Mouse (Mus musculus): ENCODE results near the gene Ing1. TPM values are rescaled to one million over a fixed set of nuclear protein-coding genes. Genes with fewer than 3 reads are reported as not detected.
"Not testable (repeated sequence)": the region's sequence is repeated elsewhere in the genome, so short reads cannot be mapped to it uniquely, and the experiment has no call there.

The Ing1 gene
- total RNA-seq, 2 experiments from 2014 or later: 29.3 to 30.3 TPM

DNA sequence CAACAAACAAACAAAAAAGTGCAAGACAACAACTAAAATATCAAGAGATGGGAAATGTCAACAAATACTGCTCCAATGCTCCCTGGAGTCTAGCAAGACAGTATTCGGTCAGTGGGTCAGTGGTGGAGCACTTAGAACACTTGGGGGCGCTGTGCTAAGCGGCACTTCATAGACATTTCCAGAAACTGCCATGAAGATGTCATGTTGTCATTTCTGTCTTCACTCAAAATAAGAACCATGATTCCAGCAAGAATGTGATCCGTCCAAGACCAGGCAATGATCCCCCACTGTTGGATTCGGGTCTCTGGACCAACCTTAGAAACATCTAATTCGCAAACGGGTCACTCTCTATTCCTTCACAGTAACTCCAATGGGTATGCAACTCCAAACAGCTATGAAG, 5.7 kb upstream of the Ing1 start:
- peak; percentile 37 to 68 for DNase-seq
- intact Hi-C loops (cut with DNase I): loop anchor here (2.0 to 10.0 kb wide), 4 partner anchors 53 to 275 kb away; partner anchors contain the start of gene 1700016D06Rik

DNA sequence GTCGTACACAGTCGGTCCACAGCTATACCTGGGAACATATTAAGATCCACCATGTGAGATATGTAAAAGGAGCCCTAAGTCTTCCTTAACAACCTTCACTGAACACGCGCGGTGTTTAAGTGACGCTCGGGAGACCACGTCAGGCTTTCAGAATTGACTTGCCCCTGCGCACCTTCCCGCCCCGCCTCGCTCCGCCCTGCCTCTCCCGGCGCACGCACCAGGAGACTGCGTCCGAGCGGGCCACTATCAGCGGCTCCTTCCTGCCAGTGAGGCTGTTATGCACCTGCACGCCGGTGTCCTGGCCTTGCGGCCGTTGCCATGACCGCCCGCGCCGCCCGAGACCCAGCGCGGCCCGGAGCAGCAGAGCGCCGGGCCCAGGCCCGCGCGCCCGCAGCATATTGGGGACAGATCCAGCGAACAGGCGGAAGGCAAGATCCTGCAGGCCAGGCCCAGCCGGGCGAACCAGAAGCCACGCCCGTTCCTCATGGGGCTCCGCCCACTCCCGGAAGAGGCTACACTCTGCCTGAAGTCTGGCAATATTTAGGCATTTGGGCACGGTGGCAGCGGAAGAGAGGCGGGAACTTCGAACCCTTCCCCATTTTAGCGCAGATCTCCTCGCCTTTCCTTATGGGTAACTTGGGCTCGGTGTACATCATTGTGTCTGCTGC, 5.0 kb upstream of the Ing1 start, which contains the start of gene Cars2:
Gene Cars2, minus strand, starts transcription at position 503 of the 668 bp plus-strand sequence.
- intact Hi-C loops (cut with DNase I): loop anchor here (10.0 kb wide), 2 partner anchors 224 to 276 kb away; no protein-coding TSS in a partner anchor
- peak; percentile 95 to 96 for DNase-seq

DNA sequence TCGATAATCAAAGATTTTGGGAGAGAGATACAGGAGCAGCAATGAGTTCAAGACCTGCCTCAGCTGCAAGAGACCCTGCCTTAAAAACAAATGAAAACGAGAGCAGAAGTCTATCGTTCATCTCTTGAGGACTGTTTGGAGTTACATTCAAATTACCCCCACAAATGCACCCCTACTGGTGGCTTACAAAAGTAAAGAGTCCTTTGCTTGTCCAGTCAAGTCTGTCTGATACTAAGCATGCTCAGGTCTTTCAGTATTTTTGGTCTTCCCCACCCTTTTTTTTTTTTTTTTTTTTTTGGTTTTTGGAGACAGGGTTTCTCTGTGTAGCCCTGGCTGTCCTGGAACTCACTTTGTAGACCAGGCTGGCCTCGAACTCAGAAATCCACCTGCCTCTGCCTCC, 3.9 kb upstream of the Ing1 start:
- intact Hi-C loops (cut with DNase I): loop anchor here (10.0 kb wide), 2 partner anchors 223 to 277 kb away; no protein-coding TSS in a partner anchor

GRCm38 (mm10) chr8:11552390-11552789, 3.0 kb upstream of the Ing1 start:
- intact Hi-C loops (cut with DNase I): loop anchor here (10.0 kb wide), 2 partner anchors 222 to 278 kb away; no protein-coding TSS in a partner anchor

More for the DNA sequence above, 3.9 kb upstream of the Ing1 start:
- not testable (repeated sequence) for DNase-seq

DNA sequence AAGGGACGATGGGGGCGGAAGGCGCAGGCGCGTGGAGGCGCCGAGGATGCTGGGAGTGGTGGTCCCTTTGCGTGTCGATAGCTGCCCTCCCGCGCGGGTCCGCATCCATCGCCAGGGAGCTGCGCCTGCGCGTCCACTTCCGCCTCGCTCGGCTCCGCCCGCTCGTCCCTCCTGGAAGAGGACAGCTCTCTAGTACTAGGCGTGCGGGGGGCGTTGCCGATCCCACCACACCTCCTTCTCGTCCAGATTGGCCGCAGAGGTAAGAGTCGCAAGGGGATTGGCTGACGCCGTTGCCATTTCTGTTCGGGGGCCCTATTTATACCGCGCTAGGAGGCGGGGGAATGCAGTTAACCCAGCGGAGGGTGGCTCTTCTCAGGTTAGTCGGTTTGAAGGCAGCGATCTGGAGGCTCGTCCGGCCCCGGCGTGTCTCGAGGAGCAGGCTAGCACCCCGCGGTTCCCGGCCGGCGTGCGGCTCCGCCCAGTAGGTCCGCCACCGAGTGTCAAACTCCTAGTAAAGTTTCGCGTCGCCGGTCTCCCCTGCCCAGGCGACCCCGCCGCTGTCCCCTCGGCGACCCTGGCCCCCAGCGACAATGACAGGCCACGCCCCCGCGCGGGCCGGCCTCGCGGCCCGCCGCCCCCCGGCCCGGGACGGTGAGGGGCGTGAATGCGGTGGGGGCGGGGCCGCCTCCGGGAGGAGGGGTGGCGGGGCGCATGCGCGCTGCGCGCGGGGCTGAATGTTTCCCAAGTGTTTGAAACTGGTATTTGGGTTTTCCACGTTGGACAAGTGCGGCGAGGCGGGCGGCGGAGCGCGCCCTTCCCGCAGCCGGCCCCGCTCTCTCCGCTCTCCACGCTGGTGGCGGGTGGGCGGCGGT, 585 bp downstream of the Ing1 start:
- intact Hi-C loops (cut with DNase I): loop anchor here (2.0 to 10.0 kb wide), 5 partner anchors 59 to 1341 kb away; partner anchors contain the start of genes Ankrd10 and Naxd
- peak; percentile 99 for DNase-seq

More at GRCm38 (mm10) chr8:11552390-11552789, 3.0 kb upstream of the Ing1 start:
- DNase-seq: no peak

- intact Hi-C loops (cut with DNase I): loop anchor here (2.0 to 10.0 kb wide), 5 partner anchors 60 to 1340 kb away; partner anchors contain the start of genes Ankrd10 and Naxd
- peak; percentile 56 to 65 for DNase-seq
Observed at GRCm38 (mm10) chr8:11556691-11557423, 1.5 kb downstream of the Ing1 start.

DNA sequence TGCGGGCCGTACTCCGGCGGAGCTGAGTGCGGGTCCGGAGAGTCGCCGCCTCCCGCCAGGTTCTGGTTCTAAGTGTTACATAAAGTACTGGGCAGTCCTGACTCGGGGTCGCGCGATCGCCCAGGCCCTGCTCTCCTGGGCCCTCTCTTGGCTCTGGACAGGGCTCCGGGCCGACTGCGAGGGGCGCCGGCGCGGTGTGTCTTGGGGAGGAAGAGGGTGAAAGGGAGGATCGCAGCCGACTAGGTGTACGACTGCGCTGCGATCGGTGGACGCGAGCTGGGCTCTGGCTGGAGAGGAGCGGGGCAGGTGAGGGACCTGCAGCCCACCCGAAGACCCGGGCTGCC, 2.0 kb downstream of the Ing1 start:
- intact Hi-C loops (cut with DNase I): loop anchor here (2.0 to 10.0 kb wide), 5 partner anchors 60 to 1340 kb away; partner anchors contain the start of genes Ankrd10 and Naxd
- no peak for DNase-seq

GRCm38 (mm10) chr8:11557768-11558629, 2.6 kb downstream of the Ing1 start:
- peak; percentile 98 to 99 for DNase-seq
- intact Hi-C loops (cut with DNase I): loop anchor here (2.0 to 10.0 kb wide), 5 partner anchors 61 to 1339 kb away; partner anchors contain the start of genes Ankrd10 and Naxd

- intact Hi-C loops (cut with DNase I): loop anchor here (5.0 to 10.0 kb wide), 4 partner anchors 62 to 1338 kb away; partner anchors contain the start of gene Naxd
- DNase-seq: no peak
Observed at GRCm38 (mm10) chr8:11559511-11559910, 4.1 kb downstream of the Ing1 start.

- DNase-seq: no peak
Observed at GRCm38 (mm10) chr8:11560220-11560619, 4.8 kb downstream of the Ing1 start.

GRCm38 (mm10) chr8:11564236-11564635, 8.9 kb downstream of the Ing1 start:
- DNase-seq: no peak
- intact Hi-C loops (cut with DNase I): loop anchor here (5.0 kb wide), 1 partner anchor 38 kb away; no protein-coding TSS in a partner anchor

More at GRCm38 (mm10) chr8:11560220-11560619, 4.8 kb downstream of the Ing1 start:
- intact Hi-C loops (cut with DNase I): loop anchor here (5.0 kb wide), 1 partner anchor 42 kb away; no protein-coding TSS in a partner anchor

DNA sequence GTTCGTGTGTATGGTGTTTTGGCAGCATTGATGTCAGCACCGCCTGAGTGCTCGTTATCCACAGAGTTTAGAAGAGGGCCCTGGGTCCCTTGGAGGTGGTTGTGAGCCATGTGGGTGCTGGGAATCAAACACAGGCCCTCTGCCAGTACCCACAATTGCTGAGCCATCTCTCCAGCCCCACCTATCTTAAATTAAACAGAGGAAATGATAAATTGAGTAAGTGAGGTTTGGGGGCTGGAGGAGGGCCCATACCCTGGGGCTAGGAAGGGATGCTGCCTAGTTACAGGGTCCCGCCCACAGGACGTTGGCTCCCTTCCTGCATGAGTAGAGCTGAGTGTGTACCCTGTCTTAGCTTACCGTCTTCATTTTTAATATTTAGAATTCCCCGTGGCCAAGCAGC, 9.3 kb downstream of the Ing1 start:
- no peak for DNase-seq
- intact Hi-C loops (cut with DNase I): loop anchor here (5.0 kb wide), 1 partner anchor 38 kb away; no protein-coding TSS in a partner anchor

DNA sequence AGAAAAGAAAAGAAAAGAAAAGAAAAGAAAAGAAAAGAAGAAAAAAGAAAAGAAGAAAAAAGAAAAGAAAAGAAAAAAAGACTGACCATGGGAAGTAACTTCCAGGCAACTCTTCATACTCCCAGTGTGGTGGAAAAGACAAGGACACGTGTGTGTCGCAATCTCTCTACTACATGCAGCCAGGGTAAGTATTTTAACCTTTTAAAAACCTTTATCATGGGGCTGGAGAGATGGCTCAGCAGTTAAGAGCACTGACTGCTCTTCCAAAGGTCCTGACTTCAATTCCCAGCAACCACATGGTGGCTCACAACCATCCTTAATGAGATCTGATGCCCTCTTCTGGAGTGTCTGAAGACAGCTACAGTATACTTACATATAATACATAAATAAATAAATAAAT, 12.8 kb downstream of the Ing1 start:
- intact Hi-C loops (cut with DNase I); DNase-seq: not testable (repeated sequence)

- intact Hi-C loops (cut with DNase I): no loop called here
- no peak for DNase-seq
Observed at GRCm38 (mm10) chr8:11569260-11570097, 14.1 kb downstream of the Ing1 start.

DNA sequence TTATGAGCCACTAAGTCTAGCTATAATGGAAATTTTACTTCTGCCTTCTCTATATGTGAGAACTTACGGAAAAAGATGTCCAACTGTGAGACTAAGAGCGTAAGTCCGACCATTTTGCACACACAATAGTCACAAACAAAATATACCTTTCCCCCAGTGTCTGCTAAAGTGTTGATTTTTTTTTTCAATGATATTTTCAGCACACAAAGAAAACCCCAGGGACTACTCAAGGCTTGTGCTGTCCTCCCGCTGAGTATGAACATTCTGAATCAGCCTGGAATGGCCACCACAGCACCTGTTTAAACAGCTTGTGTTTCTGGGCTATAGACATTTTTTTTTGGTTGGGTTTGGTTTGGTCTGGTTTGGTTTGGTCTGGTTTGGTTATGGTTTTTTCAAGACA, 15.4 kb downstream of the Ing1 start:
- intact Hi-C loops (cut with DNase I): no loop called here
- no peak for DNase-seq

DNA sequence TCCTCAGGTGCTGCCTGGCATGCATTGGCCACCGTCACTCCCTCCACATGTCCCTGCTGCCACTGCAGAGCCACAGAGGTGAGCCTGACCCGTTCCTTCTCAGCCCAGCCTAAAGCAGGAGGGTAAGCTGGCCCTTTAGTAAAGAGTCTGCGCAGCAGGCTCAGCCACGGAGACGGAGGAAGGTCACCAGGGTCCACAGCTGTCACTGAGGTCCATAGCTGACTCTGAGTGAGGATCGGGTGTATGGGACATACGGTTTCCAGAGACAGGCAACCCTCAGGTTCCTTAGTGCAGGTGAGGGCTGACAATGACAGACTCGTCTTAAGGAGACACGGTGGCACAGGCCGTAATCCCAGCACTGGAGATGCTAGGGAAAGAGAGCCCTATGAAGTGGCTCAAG, 16.6 kb downstream of the Ing1 start:
- no peak for DNase-seq
- intact Hi-C loops (cut with DNase I): no loop called here

GRCm38 (mm10) chr8:11572428-11572827, 17.1 kb downstream of the Ing1 start:
- DNase-seq: no peak
- intact Hi-C loops (cut with DNase I): no loop called here

All from heart, postnatal 10 days (tissue).